Mouse (Mus musculus) testis, adult 2 months (tissue): ENCODE measurements around the gene Pbld2. TPM values are rescaled to one million over a fixed set of nuclear protein-coding genes. Genes with fewer than 3 reads are reported as not detected.

Experiments used
- H3K27ac ChIP-seq: fragments of 200-500 bp; 2 replicates; pipeline ENCODE4 v1.5.1; 2012; ENCODE audit warnings: low read depth, low read length; ENCODE audit not compliant: control insufficient read depth, insufficient read depth
- H3K27me3 ChIP-seq: fragments of 200-500 bp; 2 replicates; pipeline ENCODE4 v1.6.1; 2012; ENCODE audit warnings: mild to moderate bottlenecking, low read length, moderate library complexity; ENCODE audit not compliant: control insufficient read depth, insufficient read depth
- H3K36me3 ChIP-seq: fragments of 200-500 bp; 2 replicates; pipeline ENCODE4 v1.6.1; 2012; ENCODE audit warnings: mild to moderate bottlenecking, low read length; ENCODE audit not compliant: control insufficient read depth, insufficient read depth
- H3K4me1 ChIP-seq: fragments of 200-500 bp; 2 replicates; pipeline ENCODE4 v1.6.1; 2012; ENCODE audit warnings: low read length; ENCODE audit not compliant: control insufficient read depth, insufficient read depth
- H3K4me3 ChIP-seq: fragments of 200-500 bp; 2 replicates; pipeline ENCODE4 v1.5.1; 2012; ENCODE audit warnings: low read depth, mild to moderate bottlenecking, low read length, moderate library complexity, mixed read lengths; ENCODE audit not compliant: control insufficient read depth
- CTCF ChIP-seq: fragments of 200-500 bp; IDR thresholded peaks from 2 replicates; pipeline ENCODE4 v1.5.1; 2012; ENCODE audit warnings: low read depth, mild to moderate bottlenecking, inconsistent platforms, low read length, moderate library complexity; ENCODE audit not compliant: control insufficient read depth, insufficient read depth, insufficient replicate concordance
- POLR2A ChIP-seq: fragments of 200-500 bp; IDR thresholded peaks from 2 replicates; pipeline ENCODE4 v1.6.1; 2012; ENCODE audit warnings: low read depth, mild to moderate bottlenecking, inconsistent platforms, low read length, moderate library complexity; ENCODE audit not compliant: control insufficient read depth
- polyA plus RNA-seq: library from polyadenylated mRNA; depleted of rRNA; stranded (reverse); fragments of >200 nt; gene quantifications from 2 replicates; pipeline ENCODE4 v1.2.3, GENCODE M21; 2012; rRNA removed

The Pbld2 gene
- polyA plus RNA-seq: 4.0 and 6.0 TPM in 2 replicates

DNA sequence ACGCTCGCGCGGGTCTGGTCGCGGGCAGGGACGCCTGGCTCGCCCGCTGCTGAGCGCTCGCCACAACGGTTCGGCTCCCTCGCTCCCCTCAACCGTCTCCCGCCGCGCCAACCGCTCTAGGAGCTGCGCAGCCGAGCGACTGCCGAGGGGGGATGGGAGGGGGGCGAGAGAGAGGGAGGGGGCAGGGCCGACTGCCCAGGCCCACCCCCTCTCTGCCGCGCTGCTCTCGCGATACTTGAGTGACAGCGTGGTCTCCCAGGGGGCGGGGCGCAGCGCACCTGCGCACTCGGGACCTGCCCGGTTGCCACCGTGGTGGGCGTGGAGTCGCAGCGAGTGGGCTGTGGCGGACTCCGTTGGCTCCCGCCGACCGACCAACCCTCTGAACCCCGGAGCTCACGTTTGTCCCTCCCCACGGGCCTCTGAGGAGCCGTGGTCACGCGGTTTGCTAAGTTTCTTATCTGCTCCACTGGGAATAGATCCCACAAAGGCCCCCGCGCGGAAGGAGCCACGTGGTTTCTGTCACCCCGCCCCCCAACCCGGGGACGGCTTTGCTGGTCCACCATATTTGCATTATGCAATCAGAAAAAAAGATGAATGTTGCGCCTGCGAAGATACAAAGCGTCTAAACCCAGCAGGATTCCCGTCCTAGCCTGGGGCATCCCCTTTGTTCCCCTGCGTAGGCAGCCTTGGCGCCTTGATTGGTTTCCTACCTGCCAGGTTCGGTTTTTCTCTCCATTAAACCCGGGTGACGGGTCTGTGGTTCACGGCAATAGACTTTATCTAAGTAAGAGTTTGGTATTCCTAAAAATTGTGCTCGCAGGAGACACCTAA, at the start of gene Pbld2, which contains the start of gene Hnrnph3:
Gene Pbld2 (plus strand): TSS at position 567 of the 831 bp plus-strand sequence.
Gene Hnrnph3 (minus strand): TSS at position 469 of the 831 bp plus-strand sequence.
- no peak for TF ChIP-seq CTCF
- peak; percentile 91 for TF ChIP-seq POLR2A
- peaks cover 10% of the 10 kb centered on the region for H3K4me1 ChIP-seq

DNA sequence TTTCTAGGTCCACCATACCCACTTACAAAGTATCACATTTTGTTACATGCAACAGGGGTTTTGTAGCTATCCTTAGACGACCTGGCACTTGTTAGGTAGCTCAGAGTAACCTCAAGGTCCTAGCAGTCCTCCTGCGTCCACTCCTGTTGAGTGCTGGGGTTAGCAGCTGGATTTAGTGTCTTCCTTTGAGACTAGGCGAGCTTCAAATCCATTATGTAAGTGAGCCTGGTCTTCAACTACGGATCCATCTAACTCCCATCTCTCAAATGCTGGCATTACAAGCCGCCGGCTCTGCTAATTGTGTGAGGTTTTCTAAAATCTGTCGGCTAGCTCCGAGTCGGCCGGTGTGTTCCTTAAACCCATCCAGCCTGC, 44.5 kb upstream of the Pbld2 start:
- peak overlapping the region; percentile 65 for H3K4me3 ChIP-seq
- H3K4me1 ChIP-seq: peaks cover 9% of the 10 kb centered on the region
- no peaks in the 10 kb centered on the region for H3K27me3 ChIP-seq
- TF ChIP-seq CTCF (no peak), POLR2A (no peak)
- no peaks in the 10 kb centered on the region for H3K36me3 ChIP-seq
- H3K27ac ChIP-seq: no peak overlapping the region

More for the DNA sequence above, at the start of gene Pbld2, which contains the start of gene Hnrnph3:
- Histone ChIP-seq H3K27ac (peak within 1 kb of the TSS; percentile 97), H3K27me3 (no peaks in the 10 kb centered on the region), H3K4me3 (peak within 1 kb of the TSS; percentile 92), H3K36me3 (no peaks in the 10 kb centered on the region; the same call in none of the 2 replicates)

- Histone ChIP-seq H3K4me1 (peaks cover 9% of the 10 kb centered on the region), H3K36me3 (no peaks in the 10 kb centered on the region), H3K27ac (no peak within 1 kb of the TSS), H3K27me3 (no peaks in the 10 kb centered on the region), H3K4me3 (peak within 1 kb of the TSS; percentile 93)
- peak; percentile 76; the same call in 1 of the 2 replicates for TF ChIP-seq CTCF
- no peak for TF ChIP-seq POLR2A
These were observed 43.8 kb upstream of the Pbld2 start, which contains the start of gene Rufy2 for GRCm38 (mm10) chr10:62980039-62980954. TSS of gene Rufy2 (plus strand) at chr10:62980223.

GRCm38 (mm10) chr10:62984072-62984471, 40.0 kb upstream of the Pbld2 start:
- no peak for TF ChIP-seq POLR2A
- no peak for TF ChIP-seq CTCF
- Histone ChIP-seq H3K27ac (no peak overlapping the region), H3K4me3 (no peak overlapping the region), H3K4me1 (peaks cover 9% of the 10 kb centered on the region), H3K27me3 (no peaks in the 10 kb centered on the region), H3K36me3 (no peaks in the 10 kb centered on the region)

DNA sequence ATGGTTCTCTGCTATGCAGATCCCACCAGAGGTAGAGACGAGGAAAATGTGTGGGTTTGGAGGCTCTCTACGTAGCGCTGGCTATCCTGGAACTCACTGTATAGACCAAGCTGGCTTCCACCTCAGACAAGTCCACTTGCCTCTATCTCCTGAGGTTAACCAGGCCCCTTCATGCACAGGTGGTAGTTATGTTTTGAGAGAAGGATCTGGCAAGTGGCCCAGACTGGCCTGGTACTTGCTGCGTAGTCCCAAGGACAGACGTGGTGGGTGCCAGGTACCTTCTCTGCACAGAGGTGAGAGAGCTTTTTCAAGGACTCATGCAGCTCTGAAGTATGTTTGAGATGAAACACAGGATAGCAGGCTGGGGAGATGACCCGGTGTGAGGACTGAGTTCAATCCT, 39.6 kb upstream of the Pbld2 start:
- Histone ChIP-seq H3K4me3 (no peak overlapping the region), H3K4me1 (peaks cover 9% of the 10 kb centered on the region), H3K27me3 (no peaks in the 10 kb centered on the region), H3K36me3 (no peaks in the 10 kb centered on the region), H3K27ac (no peak overlapping the region)
- TF ChIP-seq POLR2A: no peak
- no peak for TF ChIP-seq CTCF

DNA sequence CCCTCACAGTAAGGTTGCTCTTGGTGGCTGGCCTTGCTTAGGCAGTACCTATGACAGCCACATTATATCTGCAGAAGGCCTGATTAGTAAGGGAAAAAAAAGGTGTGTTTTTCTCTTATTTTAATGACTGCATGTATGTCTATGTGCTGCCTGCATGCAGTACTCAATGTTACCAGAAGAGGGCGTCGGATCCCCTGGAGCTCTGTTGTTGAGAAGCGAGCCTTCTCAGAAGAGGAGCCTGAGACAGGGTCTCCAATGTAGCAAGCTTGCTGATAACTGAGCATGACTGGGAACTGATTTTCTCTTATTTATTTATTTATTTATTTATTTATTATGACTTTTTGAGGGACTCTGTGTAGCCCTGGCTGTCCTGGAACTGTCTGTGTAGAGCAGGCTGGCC, 36.8 kb upstream of the Pbld2 start:
- H3K4me3 ChIP-seq: no peak overlapping the region
- no peaks in the 10 kb centered on the region for H3K27me3 ChIP-seq
- 0 out of 2 replicates have a peak, but pooled peaks cover 2% of the 10 kb centered on the region for H3K4me1 ChIP-seq
- no peak overlapping the region for H3K27ac ChIP-seq
- H3K36me3 ChIP-seq: no peaks in the 10 kb centered on the region
- no peak for TF ChIP-seq POLR2A
- peak; percentile 67 for TF ChIP-seq CTCF

DNA sequence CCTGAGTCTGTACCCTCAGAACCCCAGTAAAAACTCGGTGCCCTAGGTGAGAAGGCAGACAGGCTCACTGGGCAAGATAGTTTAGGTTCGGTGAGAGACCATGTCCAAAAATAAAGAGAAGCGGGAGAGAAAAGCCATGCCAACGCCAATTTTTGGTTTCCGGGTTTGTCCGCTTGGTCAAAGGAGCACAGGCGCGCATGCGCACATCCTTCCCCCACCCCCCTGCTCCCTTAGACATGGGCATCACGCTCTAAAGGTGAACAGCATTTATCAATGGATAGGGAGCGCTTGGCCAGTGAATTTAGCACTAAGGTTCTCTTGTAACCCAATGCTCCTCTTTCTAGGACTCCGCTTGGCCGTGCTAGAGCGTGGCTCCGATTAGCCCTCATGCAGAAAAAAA, 33.5 kb upstream of the Pbld2 start:
- Histone ChIP-seq H3K4me1 (peaks cover 2% of the 10 kb centered on the region; the same call in 1 of the 2 replicates), H3K4me3 (peak overlapping the region; percentile 84), H3K27ac (no peak overlapping the region), H3K27me3 (no peaks in the 10 kb centered on the region), H3K36me3 (no peaks in the 10 kb centered on the region)
- no peak for TF ChIP-seq POLR2A
- TF ChIP-seq CTCF: no peak
